Mouse (Mus musculus): ENCODE measurements around the gene Auts2. TPM values are rescaled to one million over a fixed set of nuclear protein-coding genes. Genes with fewer than 3 reads are reported as not detected.

Auts2 gene
- total RNA-seq, 1 experiment = 9.9 TPM

DNA sequence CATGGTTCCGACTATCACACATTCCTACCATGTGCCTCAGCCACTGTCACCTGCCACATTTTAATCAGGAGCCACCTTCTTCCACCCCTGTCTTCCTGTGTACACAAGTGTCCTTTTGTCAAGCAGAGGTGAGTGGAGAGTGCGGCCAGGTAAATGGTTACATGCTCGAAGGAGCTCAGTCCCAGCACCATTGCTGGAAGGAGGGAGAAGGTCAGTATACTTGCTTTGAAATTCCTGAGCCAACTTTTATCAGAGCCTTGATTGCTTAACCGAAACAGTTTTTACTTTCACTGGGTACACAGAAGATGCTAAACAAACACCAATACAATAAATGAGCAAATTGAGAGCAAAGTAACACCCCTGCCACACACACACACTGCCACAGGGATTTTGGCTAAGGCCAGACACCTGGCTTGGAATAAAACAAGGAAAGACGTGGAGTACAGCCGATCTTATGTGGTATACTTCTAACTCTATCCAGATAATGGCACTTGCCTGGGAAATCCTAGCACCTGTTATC, 953.1 kb downstream of the Auts2 start:
- H3K9ac ChIP-seq (ENCODE audit: insufficient read depth, low read depth, low read length, poor library complexity, severe bottlenecking) = no peak overlapping the region
- H3K36me3 ChIP-seq (ENCODE audit: control insufficient read depth, insufficient read depth, low read length, poor library complexity, severe bottlenecking) = no peaks in the 10 kb centered on the region
- no peak overlapping the region for H3K27ac ChIP-seq (ENCODE audit: insufficient read depth, low read depth, low read length, poor library complexity, severe bottlenecking)
- no peak for DNase-seq (ENCODE audit: low read depth, low spot score)
- H3K4me3 ChIP-seq (ENCODE audit: insufficient read depth in 1 of 2, low read depth in 1 of 2, low read length in 2 of 2, poor library complexity in 1 of 2, severe bottlenecking in 1 of 2) = no peak overlapping the region
- H3K4me1 ChIP-seq (ENCODE audit: control insufficient read depth in 2 of 2, insufficient read depth in 2 of 2, low read length in 2 of 2, poor library complexity in 1 of 2) = peaks cover 0 to 3% of the 10 kb centered on the region in 2 experiments; a peak in 2 of 4 replicates
- no peaks in the 10 kb centered on the region for H3K9me3 ChIP-seq (ENCODE audit: control insufficient read depth, insufficient read depth, low read depth, low read length)
- in situ Hi-C loops (cut with MboI; ENCODE audit: low sequenced_read_pairs in 2 of 2, unreplicated experiment in 2 of 2) = no loop called here
- TF ChIP-seq CHD2 (IDR thresholded peaks at IDR 0.05; ENCODE audit: low read depth, low read length) (no peak), ZNF384 (IDR thresholded peaks at IDR 0.05; ENCODE audit: low read depth, low read length) (no peak), ZC3H11A (IDR thresholded peaks at IDR 0.05; ENCODE audit: borderline replicate concordance, low read depth, low read length) (no peak), MAFK (IDR thresholded peaks at IDR 0.05; ENCODE audit: insufficient read depth, low read depth, low read length) (no peak), HCFC1 (IDR thresholded peaks at IDR 0.05; ENCODE audit: borderline replicate concordance, insufficient read depth, low read length) (no peak)

DNA sequence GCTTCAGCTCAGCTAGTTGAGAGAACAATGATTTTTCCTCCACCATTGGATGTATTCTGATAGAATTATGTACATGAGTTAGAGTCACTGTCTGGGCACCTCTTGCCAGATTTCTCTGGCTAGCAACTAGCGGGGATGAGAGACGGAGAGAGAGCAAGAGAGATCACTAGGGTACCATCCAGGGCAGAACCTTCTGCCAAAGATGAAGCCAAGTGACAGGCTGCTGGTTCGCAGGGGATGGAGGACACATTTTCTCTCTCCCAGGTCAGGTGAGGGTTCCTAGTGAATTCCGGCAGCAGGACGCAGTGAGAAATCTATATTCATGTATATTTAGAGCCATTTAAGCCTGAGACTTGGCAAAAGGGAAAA, 956.8 kb downstream of the Auts2 start:
- Histone ChIP-seq H3K4me1 (ENCODE audit: control insufficient read depth in 2 of 2, insufficient read depth in 2 of 2, low read length in 2 of 2, poor library complexity in 1 of 2) (peaks cover 0 to 8% of the 10 kb centered on the region in 2 experiments; a peak in 1 of 4 replicates), H3K4me3 (ENCODE audit: insufficient read depth in 1 of 2, low read depth in 1 of 2, low read length in 2 of 2, poor library complexity in 1 of 2, severe bottlenecking in 1 of 2) (no peak overlapping the region), H3K9me3 (ENCODE audit: control insufficient read depth, insufficient read depth, low read depth, low read length) (no peaks in the 10 kb centered on the region), H3K27ac (ENCODE audit: insufficient read depth, low read depth, low read length, poor library complexity, severe bottlenecking) (no peak overlapping the region), H3K36me3 (ENCODE audit: control insufficient read depth, insufficient read depth, low read length, poor library complexity, severe bottlenecking) (no peaks in the 10 kb centered on the region), H3K9ac (ENCODE audit: insufficient read depth, low read depth, low read length, poor library complexity, severe bottlenecking) (no peak overlapping the region)
- in situ Hi-C loops (cut with MboI; ENCODE audit: low sequenced_read_pairs in 2 of 2, unreplicated experiment in 2 of 2) = no loop called here
- DNase-seq (ENCODE audit: low read depth, low spot score) = no peak
- TF ChIP-seq MAFK (IDR thresholded peaks at IDR 0.05; ENCODE audit: insufficient read depth, low read depth, low read length) (no peak), ZNF384 (IDR thresholded peaks at IDR 0.05; ENCODE audit: low read depth, low read length) (no peak), HCFC1 (IDR thresholded peaks at IDR 0.05; ENCODE audit: borderline replicate concordance, insufficient read depth, low read length) (no peak), ZC3H11A (IDR thresholded peaks at IDR 0.05; ENCODE audit: borderline replicate concordance, low read depth, low read length) (no peak), CHD2 (IDR thresholded peaks at IDR 0.05; ENCODE audit: low read depth, low read length) (no peak)

DNA sequence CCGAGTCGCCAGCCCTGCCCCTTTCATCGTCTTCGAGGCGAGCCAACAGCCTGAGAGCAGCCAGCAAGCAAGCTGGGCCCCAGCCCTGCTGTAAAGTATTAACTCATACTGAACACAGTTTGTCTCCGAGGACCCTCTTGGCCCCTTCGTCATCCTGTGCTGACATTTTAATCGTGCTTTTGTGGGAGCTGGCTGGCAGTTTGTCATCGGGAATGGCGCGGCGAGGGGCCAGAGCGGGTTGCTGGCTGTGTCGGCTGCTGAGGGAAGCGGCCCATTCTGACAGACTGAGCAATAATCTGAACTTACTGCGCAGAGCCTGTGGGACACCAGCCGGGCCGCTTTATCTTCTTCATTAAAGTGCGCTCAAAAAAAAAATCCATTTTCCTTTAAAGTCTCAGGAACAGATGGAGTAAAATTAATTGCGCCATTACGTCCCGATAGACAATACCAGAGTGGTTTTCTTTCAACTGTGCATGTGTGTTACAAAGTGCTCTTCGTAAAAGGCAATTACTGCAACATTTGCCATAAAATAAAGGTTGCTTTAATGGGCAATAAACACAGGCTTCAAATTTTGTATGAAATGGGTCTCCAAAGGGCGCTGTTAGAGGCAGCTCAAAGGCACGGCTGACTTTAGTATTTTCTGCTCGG, 957.3 kb downstream of the Auts2 start:
- peaks cover 0 to 8% of the 10 kb centered on the region in 2 experiments; a peak in 1 of 4 replicates for H3K4me1 ChIP-seq (ENCODE audit: control insufficient read depth in 2 of 2, insufficient read depth in 2 of 2, low read length in 2 of 2, poor library complexity in 1 of 2)
- no peak overlapping the region for H3K27ac ChIP-seq (ENCODE audit: insufficient read depth, low read depth, low read length, poor library complexity, severe bottlenecking)
- no peak for DNase-seq (ENCODE audit: low read depth, low spot score)
- H3K4me3 ChIP-seq (ENCODE audit: insufficient read depth in 1 of 2, low read depth in 1 of 2, low read length in 2 of 2, poor library complexity in 1 of 2, severe bottlenecking in 1 of 2) = peak overlapping the region in 1 of 2 experiments; percentile 24; a peak in 2 of 4 replicates
- no peaks in the 10 kb centered on the region for H3K9me3 ChIP-seq (ENCODE audit: control insufficient read depth, insufficient read depth, low read depth, low read length)
- no peak for TF ChIP-seq ZNF384 (IDR thresholded peaks at IDR 0.05; ENCODE audit: low read depth, low read length)
- TF ChIP-seq ZC3H11A (IDR thresholded peaks at IDR 0.05; ENCODE audit: borderline replicate concordance, low read depth, low read length) = no peak
- no peak for TF ChIP-seq HCFC1 (IDR thresholded peaks at IDR 0.05; ENCODE audit: borderline replicate concordance, insufficient read depth, low read length)
- TF ChIP-seq CHD2 (IDR thresholded peaks at IDR 0.05; ENCODE audit: low read depth, low read length) = no peak
- TF ChIP-seq MAFK (IDR thresholded peaks at IDR 0.05; ENCODE audit: insufficient read depth, low read depth, low read length) = no peak
- no peak overlapping the region for H3K9ac ChIP-seq (ENCODE audit: insufficient read depth, low read depth, low read length, poor library complexity, severe bottlenecking)
- in situ Hi-C loops (cut with MboI; ENCODE audit: low sequenced_read_pairs in 2 of 2, unreplicated experiment in 2 of 2) = no loop called here
- no peaks in the 10 kb centered on the region for H3K36me3 ChIP-seq (ENCODE audit: control insufficient read depth, insufficient read depth, low read length, poor library complexity, severe bottlenecking)

DNA sequence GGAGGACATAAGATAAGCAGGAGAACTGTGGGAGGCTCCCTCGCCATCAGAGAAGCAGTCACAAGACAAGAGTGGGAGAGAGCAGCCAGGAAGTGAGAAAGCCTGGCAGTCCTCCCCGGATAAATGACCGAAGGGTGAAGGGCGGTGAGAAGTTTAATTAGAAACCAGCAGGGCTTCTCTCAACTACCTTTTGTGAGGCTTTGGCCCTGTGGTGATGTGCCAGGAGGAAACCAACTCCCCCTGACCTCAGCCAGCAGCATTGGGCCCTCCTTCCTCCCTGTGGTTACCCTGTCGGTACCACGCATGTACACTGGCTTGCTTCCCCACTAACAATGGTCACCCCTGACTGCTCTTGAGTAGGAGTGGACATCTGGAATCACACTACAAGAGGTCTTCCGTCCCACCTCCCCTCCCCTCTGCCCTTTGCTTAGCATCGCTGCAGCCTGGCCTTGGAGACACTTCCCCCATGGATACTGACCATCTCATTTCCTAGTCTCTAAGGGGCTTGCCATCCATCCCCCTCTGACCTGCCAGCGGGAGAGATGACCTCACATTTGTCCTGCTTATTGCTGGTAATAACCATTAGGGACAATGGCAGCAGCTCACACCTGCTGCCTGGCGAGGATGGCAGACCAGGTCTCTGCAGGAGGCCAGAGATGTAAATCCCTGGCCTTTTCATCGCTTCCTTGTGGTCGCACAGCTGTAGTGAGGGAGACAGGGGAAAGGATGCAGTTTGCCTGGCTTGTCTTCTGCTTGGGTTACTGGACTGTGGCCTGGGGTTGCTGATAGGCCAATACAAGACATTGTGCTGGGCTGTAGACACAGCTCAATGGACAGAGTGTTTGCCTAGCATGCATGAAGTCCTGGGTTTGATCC, 958.6 kb downstream of the Auts2 start:
- H3K9ac ChIP-seq (ENCODE audit: insufficient read depth, low read depth, low read length, poor library complexity, severe bottlenecking) = no peak overlapping the region
- no peak for DNase-seq (ENCODE audit: low read depth, low spot score)
- no peaks in the 10 kb centered on the region for H3K36me3 ChIP-seq (ENCODE audit: control insufficient read depth, insufficient read depth, low read length, poor library complexity, severe bottlenecking)
- H3K4me1 ChIP-seq (ENCODE audit: control insufficient read depth in 2 of 2, insufficient read depth in 2 of 2, low read length in 2 of 2, poor library complexity in 1 of 2) = peaks cover 0 to 8% of the 10 kb centered on the region in 2 experiments; a peak in 1 of 4 replicates
- in situ Hi-C loops (cut with MboI; ENCODE audit: low sequenced_read_pairs in 2 of 2, unreplicated experiment in 2 of 2) = no loop called here
- H3K9me3 ChIP-seq (ENCODE audit: control insufficient read depth, insufficient read depth, low read depth, low read length) = no peaks in the 10 kb centered on the region
- TF ChIP-seq ZNF384 (IDR thresholded peaks at IDR 0.05; ENCODE audit: low read depth, low read length) = no peak
- TF ChIP-seq MAFK (IDR thresholded peaks at IDR 0.05; ENCODE audit: insufficient read depth, low read depth, low read length) = no peak
- no peak for TF ChIP-seq ZC3H11A (IDR thresholded peaks at IDR 0.05; ENCODE audit: borderline replicate concordance, low read depth, low read length)
- TF ChIP-seq CHD2 (IDR thresholded peaks at IDR 0.05; ENCODE audit: low read depth, low read length) = no peak
- no peak for TF ChIP-seq HCFC1 (IDR thresholded peaks at IDR 0.05; ENCODE audit: borderline replicate concordance, insufficient read depth, low read length)
- H3K27ac ChIP-seq (ENCODE audit: insufficient read depth, low read depth, low read length, poor library complexity, severe bottlenecking) = no peak overlapping the region
- H3K4me3 ChIP-seq (ENCODE audit: insufficient read depth in 1 of 2, low read depth in 1 of 2, low read length in 2 of 2, poor library complexity in 1 of 2, severe bottlenecking in 1 of 2) = no peak overlapping the region
